Mouse (Mus musculus): Measurements from ENCODE around the gene Ermard. TPM values are rescaled to one million over a fixed set of nuclear protein-coding genes. Genes with fewer than 3 reads are reported as not detected.
"Not testable (repeated sequence)": the region's sequence is repeated elsewhere in the genome, so short reads cannot be mapped to it uniquely, and the experiment has no call there.

Gene Ermard
- 69.6 and 75.0 TPM in 2 replicates for polyA plus RNA-seq (2015; fragmentation: Nextera tagmentation; extraction: Ambion mirVana)

DNA sequence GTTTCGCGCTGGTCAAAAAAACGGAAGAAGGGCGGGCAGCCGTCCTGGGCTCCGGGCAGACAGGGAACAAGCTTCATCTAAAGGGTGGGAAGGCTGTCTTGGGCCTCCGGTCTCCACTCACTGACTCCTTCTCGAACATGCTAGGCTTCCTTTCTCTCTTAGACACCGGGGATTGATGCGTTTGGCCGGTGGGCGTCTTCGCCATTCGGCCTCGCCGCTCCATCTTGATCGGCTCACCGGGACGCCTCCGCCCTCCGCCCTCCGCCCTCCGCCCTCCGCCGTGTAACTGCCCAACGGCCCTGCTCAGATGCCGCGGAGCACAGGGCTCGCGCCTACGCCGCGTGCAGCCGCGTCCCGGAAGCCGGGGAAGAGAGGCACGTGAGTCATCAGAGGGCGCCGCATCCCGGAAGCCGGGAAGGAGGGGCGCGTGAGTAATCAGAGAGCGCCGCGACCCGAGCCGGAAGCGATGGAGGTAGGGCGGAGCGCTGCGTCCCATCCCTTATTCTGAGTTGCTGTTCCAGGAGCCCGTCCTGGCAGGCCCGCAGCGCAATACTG, at the start of gene Ermard, which contains the start of the genes Tcte3 and Gm3448:
Gene Ermard, plus strand, starts transcription at position 34 of the 555 bp plus-strand sequence.
Gene Tcte3, minus strand, starts transcription at position 314 of the 555 bp plus-strand sequence.
Gene Gm3448, minus strand, starts transcription at position 363 of the 555 bp plus-strand sequence.
- not testable (repeated sequence) for H3K4me1 ChIP-seq; H3K4me2 ChIP-seq (replicated peaks); H3K36me3 ChIP-seq; H3K27ac ChIP-seq (replicated peaks); H3K9me3 ChIP-seq (replicated peaks); H3K9ac ChIP-seq; H3K27me3 ChIP-seq
- ATAC-seq (ENCODE audit: insufficient number of reproducible peaks, low FRiP score, low TSS enrichment, low read depth) = peak; percentile 97
- WGBS = 0% methylated on average over 6 of the region's 56 CpGs
- 0 out of 2 replicates have a peak within 1 kb of the TSS, but pooled peaks have one; percentile 21 for H3K4me3 ChIP-seq (replicated peaks)

DNA sequence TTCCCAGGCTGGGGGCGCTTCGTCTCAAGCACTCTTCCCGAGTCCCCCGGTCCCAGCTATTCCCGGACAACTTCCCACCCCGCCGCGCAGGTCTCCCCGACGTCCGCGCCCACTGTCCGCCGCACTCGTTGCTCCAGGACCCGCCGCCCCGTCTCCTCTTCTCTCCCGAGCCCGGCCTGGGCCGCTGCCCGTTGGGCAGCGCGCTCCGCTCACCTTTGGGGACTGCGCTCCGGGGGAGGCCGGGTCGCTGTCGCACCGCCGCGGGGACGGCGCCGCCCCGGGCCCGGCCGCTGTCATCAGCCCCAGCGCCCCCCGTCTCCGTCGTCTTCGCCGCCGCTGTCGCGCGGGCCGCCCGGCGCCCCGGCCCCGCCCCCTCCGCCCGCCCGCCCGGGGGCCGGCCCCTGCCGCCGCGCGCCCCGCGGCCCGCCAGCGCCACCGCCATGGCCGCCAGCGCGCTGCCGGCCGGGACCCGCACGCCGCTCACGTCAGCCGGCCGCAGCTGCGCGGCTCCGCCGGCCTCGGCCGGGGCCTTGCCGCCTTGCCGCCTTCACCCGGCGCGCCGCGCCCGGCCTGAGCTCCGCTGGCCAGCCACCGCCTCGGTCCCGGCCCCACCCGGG, 48.4 kb upstream of the Ermard start:
- not testable (repeated sequence) for H3K4me1 ChIP-seq; H3K27me3 ChIP-seq; H3K4me3 ChIP-seq (replicated peaks); H3K36me3 ChIP-seq; H3K9me3 ChIP-seq (replicated peaks); H3K4me2 ChIP-seq (replicated peaks); H3K9ac ChIP-seq; H3K27ac ChIP-seq (replicated peaks)
- WGBS = no CpG with 5 or more reads among the region's 98 CpGs
- peak; percentile 75 for ATAC-seq (ENCODE audit: insufficient number of reproducible peaks, low FRiP score, low TSS enrichment, low read depth)

DNA sequence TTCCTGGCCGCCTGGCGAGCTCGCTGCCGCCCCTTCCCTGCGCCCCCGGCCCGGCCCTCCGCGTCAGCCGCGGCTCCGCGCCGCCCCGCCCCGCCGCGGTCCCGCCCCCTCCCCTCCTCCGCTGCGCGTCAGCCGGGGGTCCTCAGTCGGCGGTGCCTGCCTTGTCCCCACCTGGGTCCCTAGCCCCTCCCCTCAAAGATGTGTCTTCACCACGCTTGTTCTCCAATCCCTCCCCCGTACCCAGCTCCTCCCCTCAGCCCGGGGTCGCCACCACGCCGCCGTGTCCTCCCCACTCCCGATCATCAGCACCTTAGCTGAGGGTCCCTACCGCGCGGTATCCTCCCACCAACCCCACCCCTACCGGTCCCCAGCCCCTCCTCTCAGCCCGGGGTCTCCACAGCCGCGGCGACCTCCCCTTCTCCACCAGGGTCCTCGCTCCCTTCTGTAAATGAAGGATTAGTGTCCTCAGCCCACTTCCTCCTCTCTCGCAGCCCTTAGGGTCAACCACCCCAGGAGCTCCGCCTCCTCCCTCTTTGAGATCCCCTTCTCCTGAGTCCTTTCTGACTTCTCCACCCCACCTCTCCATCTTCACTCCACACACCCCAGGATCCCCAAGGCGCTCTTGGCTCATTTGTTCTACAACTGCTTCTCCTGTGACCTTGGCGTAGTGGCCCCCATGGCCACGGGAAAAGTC, 47.7 kb upstream of the Ermard start:
- H3K27ac ChIP-seq (replicated peaks); H3K9ac ChIP-seq; H3K4me2 ChIP-seq (replicated peaks); H3K9me3 ChIP-seq (replicated peaks); H3K27me3 ChIP-seq; H3K4me3 ChIP-seq (replicated peaks); H3K4me1 ChIP-seq; H3K36me3 ChIP-seq: not testable (repeated sequence)
- WGBS = no CpG with 5 or more reads among the region's 47 CpGs
- ATAC-seq (ENCODE audit: insufficient number of reproducible peaks, low FRiP score, low TSS enrichment, low read depth) = peak; percentile 87

DNA sequence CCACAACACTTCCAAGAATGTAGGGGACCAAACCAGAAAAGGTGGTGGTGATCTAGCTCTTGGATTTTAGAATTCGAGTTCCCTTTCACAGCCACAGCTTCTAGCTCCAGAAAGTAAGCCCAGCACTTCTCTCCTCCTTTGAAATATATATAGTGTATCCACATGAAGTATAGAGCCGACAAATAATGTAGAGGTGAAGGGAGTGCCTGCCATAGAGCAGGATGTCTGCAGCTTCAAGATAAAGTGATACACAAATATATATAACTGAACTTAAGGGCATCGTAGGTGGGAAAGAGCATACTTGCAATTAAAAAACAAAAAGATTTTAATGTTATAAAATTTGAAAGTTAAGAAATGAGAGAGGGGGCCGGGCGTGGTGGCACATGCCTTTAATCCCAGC, 46.9 kb upstream of the Ermard start:
- not testable (repeated sequence) for H3K27me3 ChIP-seq; H3K4me2 ChIP-seq (replicated peaks); ATAC-seq (ENCODE audit: insufficient number of reproducible peaks, low FRiP score, low TSS enrichment, low read depth); H3K9ac ChIP-seq; H3K9me3 ChIP-seq (replicated peaks); H3K27ac ChIP-seq (replicated peaks); H3K36me3 ChIP-seq; H3K4me1 ChIP-seq; H3K4me3 ChIP-seq (replicated peaks)
- WGBS = no CpG with 5 or more reads among the region's 5 CpGs

DNA sequence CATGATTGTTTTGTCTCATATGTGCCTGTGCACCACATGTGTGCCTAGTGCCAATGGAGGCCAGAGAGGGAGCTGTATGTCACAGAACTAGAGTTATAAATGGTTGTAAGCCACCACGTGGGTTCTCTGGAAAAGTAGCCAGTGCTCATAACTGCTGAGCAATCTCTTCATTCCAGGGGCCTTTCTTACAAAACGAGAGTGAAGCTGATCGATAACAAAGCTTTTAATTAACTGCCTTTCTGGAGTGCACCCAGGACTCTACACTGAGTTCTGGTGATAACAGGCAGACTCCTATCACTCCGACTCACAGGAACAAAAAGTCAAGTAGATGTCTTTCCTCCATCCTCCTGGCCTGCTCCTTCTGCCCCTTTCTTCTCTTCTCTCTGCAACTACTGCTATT, 41.0 kb upstream of the Ermard start:
- not testable (repeated sequence) for ATAC-seq (ENCODE audit: insufficient number of reproducible peaks, low FRiP score, low TSS enrichment, low read depth); H3K4me2 ChIP-seq (replicated peaks); H3K27me3 ChIP-seq; H3K36me3 ChIP-seq; H3K9me3 ChIP-seq (replicated peaks); H3K9ac ChIP-seq; H3K4me3 ChIP-seq (replicated peaks); H3K27ac ChIP-seq (replicated peaks); H3K4me1 ChIP-seq
- WGBS = no CpG with 5 or more reads among the region's 4 CpGs

DNA sequence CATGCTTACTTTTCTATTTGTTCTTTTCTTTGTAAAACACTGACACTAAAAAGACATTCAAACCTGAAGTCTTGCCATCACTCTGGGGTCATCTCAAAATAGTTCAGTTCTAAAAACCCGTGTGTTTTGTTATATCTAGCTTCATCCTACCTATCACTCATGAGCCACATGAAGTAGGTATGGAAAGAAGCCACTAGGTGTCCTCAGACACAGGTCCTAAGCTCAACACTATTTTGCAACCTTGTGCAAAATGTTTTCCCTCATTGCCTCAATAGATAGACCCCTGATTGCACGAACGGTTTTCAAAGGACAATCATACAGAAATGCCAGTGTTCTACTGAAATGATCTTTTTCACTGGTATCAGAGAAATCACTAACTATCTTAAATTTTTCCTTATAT, 31.9 kb upstream of the Ermard start:
- not testable (repeated sequence) for H3K27ac ChIP-seq (replicated peaks); H3K4me1 ChIP-seq; H3K9me3 ChIP-seq (replicated peaks); H3K27me3 ChIP-seq; H3K36me3 ChIP-seq; H3K4me3 ChIP-seq (replicated peaks); H3K4me2 ChIP-seq (replicated peaks); H3K9ac ChIP-seq; ATAC-seq (ENCODE audit: insufficient number of reproducible peaks, low FRiP score, low TSS enrichment, low read depth)
- WGBS = no CpG with 5 or more reads among the region's 3 CpGs

DNA sequence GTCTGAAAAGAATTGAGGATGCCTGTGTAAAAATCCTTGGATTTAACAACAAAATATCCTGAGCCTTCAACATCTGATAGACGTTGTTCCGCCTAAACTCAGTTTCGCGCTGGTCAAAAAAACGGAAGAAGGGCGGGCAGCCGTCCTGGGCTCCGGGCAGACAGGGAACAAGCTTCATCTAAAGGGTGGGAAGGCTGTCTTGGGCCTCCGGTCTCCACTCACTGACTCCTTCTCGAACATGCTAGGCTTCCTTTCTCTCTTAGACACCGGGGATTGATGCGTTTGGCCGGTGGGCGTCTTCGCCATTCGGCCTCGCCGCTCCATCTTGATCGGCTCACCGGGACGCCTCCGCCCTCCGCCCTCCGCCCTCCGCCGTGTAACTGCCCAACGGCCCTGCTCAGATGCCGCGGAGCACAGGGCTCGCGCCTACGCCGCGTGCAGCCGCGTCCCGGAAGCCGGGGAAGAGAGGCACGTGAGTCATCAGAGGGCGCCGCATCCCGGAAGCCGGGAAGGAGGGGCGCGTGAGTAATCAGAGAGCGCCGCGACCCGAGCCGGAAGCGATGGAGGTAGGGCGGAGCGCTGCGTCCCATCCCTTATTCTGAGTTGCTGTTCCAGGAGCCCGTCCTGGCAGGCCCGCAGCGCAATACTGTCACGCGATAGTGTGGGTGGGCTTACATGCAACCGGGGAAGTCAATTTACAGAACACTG, 31.1 kb upstream of the Ermard start, which contains the start of gene Gm3435:
Gene Gm3435, plus strand, starts transcription at position 471 of the 708 bp plus-strand sequence.
- WGBS = no CpG with 5 or more reads among the region's 60 CpGs
- not testable (repeated sequence) for H3K9ac ChIP-seq; H3K4me2 ChIP-seq (replicated peaks); H3K27me3 ChIP-seq; H3K27ac ChIP-seq (replicated peaks); H3K9me3 ChIP-seq (replicated peaks); H3K4me3 ChIP-seq (replicated peaks); H3K36me3 ChIP-seq; H3K4me1 ChIP-seq
- peak; percentile 95 for ATAC-seq (ENCODE audit: insufficient number of reproducible peaks, low FRiP score, low TSS enrichment, low read depth)

DNA sequence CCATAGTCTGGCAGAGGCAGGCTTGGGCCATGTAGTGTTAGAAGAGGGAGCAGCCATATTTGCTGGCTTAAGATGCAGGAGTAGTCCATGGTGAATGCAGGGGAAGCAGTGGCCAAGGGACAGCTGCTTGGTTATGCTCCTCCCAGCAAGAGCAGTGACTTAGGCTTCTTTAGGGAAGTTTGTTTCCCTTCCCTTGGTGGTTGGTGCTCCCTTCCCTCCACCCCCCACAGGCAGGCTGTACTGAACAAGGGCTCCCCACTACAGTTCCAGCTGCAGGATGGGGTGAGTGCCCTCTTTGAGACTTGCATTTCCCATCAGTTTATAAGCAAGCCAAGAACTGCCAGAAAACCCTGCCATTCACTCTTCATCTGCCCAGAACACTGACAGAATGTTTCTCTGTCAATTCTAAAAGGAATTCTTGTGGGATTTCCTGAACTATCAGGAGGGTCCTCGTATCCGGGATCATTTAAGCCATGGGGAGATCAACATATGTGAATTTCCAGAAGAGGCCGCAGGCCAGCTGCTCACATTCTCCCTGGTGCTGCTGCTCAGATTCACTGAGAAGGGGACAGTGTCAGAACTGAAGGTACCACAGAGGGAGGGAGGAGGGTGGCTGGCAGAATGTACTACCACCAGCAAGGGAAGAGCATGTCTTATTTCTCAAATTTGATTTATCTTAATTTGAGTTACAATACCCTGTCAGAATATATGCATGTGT, 19.3 kb upstream of the Ermard start:
- not testable (repeated sequence) for H3K36me3 ChIP-seq; ATAC-seq (ENCODE audit: insufficient number of reproducible peaks, low FRiP score, low TSS enrichment, low read depth); H3K9ac ChIP-seq; H3K9me3 ChIP-seq (replicated peaks); H3K27me3 ChIP-seq; H3K4me1 ChIP-seq; H3K4me3 ChIP-seq (replicated peaks); H3K4me2 ChIP-seq (replicated peaks)
- WGBS = 64% methylated on average over 3 of the region's 3 CpGs
- H3K27ac ChIP-seq (replicated peaks) = 0 out of 2 replicates have a peak overlapping the region, but pooled peaks have one; percentile 28

DNA sequence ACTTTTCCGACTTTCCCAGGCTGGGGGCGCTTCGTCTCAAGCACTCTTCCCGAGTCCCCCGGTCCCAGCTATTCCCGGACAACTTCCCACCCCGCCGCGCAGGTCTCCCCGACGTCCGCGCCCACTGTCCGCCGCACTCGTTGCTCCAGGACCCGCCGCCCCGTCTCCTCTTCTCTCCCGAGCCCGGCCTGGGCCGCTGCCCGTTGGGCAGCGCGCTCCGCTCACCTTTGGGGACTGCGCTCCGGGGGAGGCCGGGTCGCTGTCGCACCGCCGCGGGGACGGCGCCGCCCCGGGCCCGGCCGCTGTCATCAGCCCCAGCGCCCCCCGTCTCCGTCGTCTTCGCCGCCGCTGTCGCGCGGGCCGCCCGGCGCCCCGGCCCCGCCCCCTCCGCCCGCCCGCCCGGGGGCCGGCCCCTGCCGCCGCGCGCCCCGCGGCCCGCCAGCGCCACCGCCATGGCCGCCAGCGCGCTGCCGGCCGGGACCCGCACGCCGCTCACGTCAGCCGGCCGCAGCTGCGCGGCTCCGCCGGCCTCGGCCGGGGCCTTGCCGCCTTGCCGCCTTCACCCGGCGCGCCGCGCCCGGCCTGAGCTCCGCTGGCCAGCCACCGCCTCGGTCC, 17.0 kb upstream of the Ermard start:
- H3K4me2 ChIP-seq (replicated peaks); H3K9me3 ChIP-seq (replicated peaks); H3K27ac ChIP-seq (replicated peaks); H3K4me3 ChIP-seq (replicated peaks); H3K4me1 ChIP-seq; H3K36me3 ChIP-seq; H3K27me3 ChIP-seq; H3K9ac ChIP-seq: not testable (repeated sequence)
- WGBS = no CpG with 5 or more reads among the region's 97 CpGs
- ATAC-seq (ENCODE audit: insufficient number of reproducible peaks, low FRiP score, low TSS enrichment, low read depth) = peak; percentile 78

DNA sequence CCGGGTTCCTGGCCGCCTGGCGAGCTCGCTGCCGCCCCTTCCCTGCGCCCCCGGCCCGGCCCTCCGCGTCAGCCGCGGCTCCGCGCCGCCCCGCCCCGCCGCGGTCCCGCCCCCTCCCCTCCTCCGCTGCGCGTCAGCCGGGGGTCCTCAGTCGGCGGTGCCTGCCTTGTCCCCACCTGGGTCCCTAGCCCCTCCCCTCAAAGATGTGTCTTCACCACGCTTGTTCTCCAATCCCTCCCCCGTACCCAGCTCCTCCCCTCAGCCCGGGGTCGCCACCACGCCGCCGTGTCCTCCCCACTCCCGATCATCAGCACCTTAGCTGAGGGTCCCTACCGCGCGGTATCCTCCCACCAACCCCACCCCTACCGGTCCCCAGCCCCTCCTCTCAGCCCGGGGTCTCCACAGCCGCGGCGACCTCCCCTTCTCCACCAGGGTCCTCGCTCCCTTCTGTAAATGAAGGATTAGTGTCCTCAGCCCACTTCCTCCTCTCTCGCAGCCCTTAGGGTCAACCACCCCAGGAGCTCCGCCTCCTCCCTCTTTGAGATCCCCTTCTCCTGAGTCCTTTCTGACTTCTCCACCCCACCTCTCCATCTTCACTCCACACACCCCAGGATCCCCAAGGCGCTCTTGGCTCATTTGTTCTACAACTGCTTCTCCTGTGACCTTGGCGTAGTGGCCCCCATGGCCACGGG, 16.4 kb upstream of the Ermard start:
- not testable (repeated sequence) for H3K9me3 ChIP-seq (replicated peaks); H3K9ac ChIP-seq; H3K4me2 ChIP-seq (replicated peaks); H3K27me3 ChIP-seq; H3K4me1 ChIP-seq; H3K4me3 ChIP-seq (replicated peaks); H3K36me3 ChIP-seq; H3K27ac ChIP-seq (replicated peaks)
- no CpG with 5 or more reads among the region's 48 CpGs for WGBS
- peak; percentile 87 for ATAC-seq (ENCODE audit: insufficient number of reproducible peaks, low FRiP score, low TSS enrichment, low read depth)

All from embryonic facial prominence, embryonic 15.5 days (tissue).